Mouse (Mus musculus) megakaryocyte, embryonic 14.5 days (primary cell): ENCODE measurements at regions not wholly inside any gene's neighbourhood (a gene's known extent, or its start where the extent isn't known, plus 50 kb on each side); places are given as distances from the start of the nearest gene placed in this dataset.

Experiments
- FLI1 ChIP-seq: IDR thresholded peaks from 2 replicates; pipeline ENCODE4 v1.6.1; 2012; ENCODE audit warnings: low read length, inconsistent platforms, mixed read lengths
- GATA1 ChIP-seq: IDR thresholded peaks from 3 replicates; pipeline ENCODE4 v1.6.1; 2012; ENCODE audit warnings: mixed read lengths, low read length, inconsistent platforms, borderline replicate concordance

- no peak for TF ChIP-seq GATA1
- no peak for TF ChIP-seq FLI1
Measured at GRCm38 (mm10) chr10:44857444-44857843, 209.6 kb upstream of the Prep start.
